Mouse (Mus musculus) common myeloid progenitor, adult 5-6 weeks (primary cell): ENCODE measurements around the gene Rrm1. TPM values are rescaled to one million over a fixed set of nuclear protein-coding genes. Genes with fewer than 3 reads are reported as not detected.
A peak's percentile ranks its signal among the peaks of the same experiment; 100 is the strongest.

Experiments used
- ATAC-seq: replicated peaks from 2 replicates; pipeline ENCODE4 v1.8.0; 2016; ENCODE audit warnings: low read depth, mild to moderate bottlenecking, moderate TSS enrichment, inconsistent platforms; ENCODE audit not compliant: poor library complexity, severe bottlenecking
- total RNA-seq: library from RNA; stranded (forward); fragments of 200-1000, 187-1606 nt; gene quantifications from 2 replicates; pipeline ENCODE4 v1.2.3, GENCODE M21; 2017

Gene Rrm1
- total RNA-seq, 1 experiment from 2014 or later, result 867 TPM

- ATAC-seq, result no peak
Measured at GRCm38 (mm10) chr7:102476601-102477000, 35.1 kb downstream of the Rrm1 start.

GRCm38 (mm10) chr7:102477377-102477776, 35.9 kb downstream of the Rrm1 start:
- no peak for ATAC-seq

- ATAC-seq, result no peak
Measured at GRCm38 (mm10) chr7:102478425-102478824, 36.9 kb downstream of the Rrm1 start.

- no peak for ATAC-seq
Measured at GRCm38 (mm10) chr7:102478926-102479325, 37.4 kb downstream of the Rrm1 start.

GRCm38 (mm10) chr7:102479368-102480078, 38.0 kb downstream of the Rrm1 start:
- ATAC-seq, result no peak

GRCm38 (mm10) chr7:102480821-102481220, 39.3 kb downstream of the Rrm1 start:
- ATAC-seq, result no peak

GRCm38 (mm10) chr7:102481579-102481978, 40.1 kb downstream of the Rrm1 start, which contains the start of gene Olfr543:
Gene Olfr543, minus strand, starts transcription at chr7:102481679.
- no peak for ATAC-seq

- no peak for ATAC-seq
Measured at GRCm38 (mm10) chr7:102483665-102484064, 42.2 kb downstream of the Rrm1 start.

- peak; percentile 19; the same call in 1 of the 2 replicates for ATAC-seq
Measured at GRCm38 (mm10) chr7:102484766-102485165, 43.3 kb downstream of the Rrm1 start.

- peak; percentile 19 for ATAC-seq
Measured at GRCm38 (mm10) chr7:102486105-102486504, 44.6 kb downstream of the Rrm1 start.

- no peak for ATAC-seq
Measured at GRCm38 (mm10) chr7:102488161-102488560, 46.7 kb downstream of the Rrm1 start, which contains the start of gene Olfr544. Gene Olfr544, minus strand, starts transcription at chr7:102488313.

GRCm38 (mm10) chr7:102494416-102494815, 52.9 kb downstream of the Rrm1 start:
- peak; percentile 53; the same call in 1 of the 2 replicates for ATAC-seq

- ATAC-seq, result no peak
Measured at GRCm38 (mm10) chr7:102499473-102499872, 58.0 kb downstream of the Rrm1 start, which contains the start of gene Olfr545. Gene Olfr545, minus strand, starts transcription at chr7:102499573.

- no peak for ATAC-seq
Measured at GRCm38 (mm10) chr7:102501986-102502385, 60.5 kb downstream of the Rrm1 start.

GRCm38 (mm10) chr7:102506848-102507247, 65.4 kb downstream of the Rrm1 start:
- ATAC-seq, result peak; percentile 98

- ATAC-seq, result no peak
Measured at GRCm38 (mm10) chr7:102508066-102508465, 66.6 kb downstream of the Rrm1 start.

GRCm38 (mm10) chr7:102508666-102509065, 67.2 kb downstream of the Rrm1 start:
- no peak for ATAC-seq

- ATAC-seq, result no peak
Measured at GRCm38 (mm10) chr7:102509726-102510125, 68.2 kb downstream of the Rrm1 start.

GRCm38 (mm10) chr7:102511927-102512326, 70.4 kb downstream of the Rrm1 start:
- peak; percentile 28 for ATAC-seq

GRCm38 (mm10) chr7:102512814-102513435, 71.4 kb downstream of the Rrm1 start:
- peak; percentile 57 for ATAC-seq

GRCm38 (mm10) chr7:102514144-102514543, 72.6 kb downstream of the Rrm1 start:
- ATAC-seq, result peak; percentile 66
